Mouse (Mus musculus): ENCODE data around the gene Gfer. TPM values are rescaled to one million over a fixed set of nuclear protein-coding genes. Genes with fewer than 3 reads are reported as not detected.

The Gfer gene
- polyA plus RNA-seq, 1 experiment from 2014 or later = 49.4 TPM

- no peak for DNase-seq (ENCODE audit: low spot score)
- no peaks in the 10 kb centered on the region for H3K9me3 ChIP-seq
- H3K36me3 ChIP-seq = no peaks in the 10 kb centered on the region
- peak overlapping the region; percentile 90 for H3K27ac ChIP-seq
- peaks cover 55% of the 10 kb centered on the region for H3K4me1 ChIP-seq
- 2% methylated on average over 35 of the region's 35 CpGs for WGBS
- H3K27me3 ChIP-seq (ENCODE audit: insufficient read depth, poor library complexity, severe bottlenecking) = peaks cover 84% of the 10 kb centered on the region
- peak overlapping the region; percentile 86 for H3K4me3 ChIP-seq
Observed at GRCm38 (mm10) chr17:24649581-24650069, 46.3 kb downstream of the Gfer start.

GRCm38 (mm10) chr17:24648731-24649377 is 47.1 kb downstream of the Gfer start:
- Histone ChIP-seq H3K27me3 (ENCODE audit: insufficient read depth, poor library complexity, severe bottlenecking) (peaks cover 83% of the 10 kb centered on the region), H3K36me3 (no peaks in the 10 kb centered on the region), H3K27ac (peak overlapping the region; percentile 90; the same call in 1 of the 2 replicates), H3K4me3 (peak overlapping the region; percentile 86), H3K9me3 (no peaks in the 10 kb centered on the region), H3K4me1 (peaks cover 63% of the 10 kb centered on the region)
- no peak for DNase-seq (ENCODE audit: low spot score)
- 73% methylated on average over 10 of the region's 10 CpGs for WGBS

GRCm38 (mm10) chr17:24647493-24647892 is 48.5 kb downstream of the Gfer start:
- H3K27me3 ChIP-seq (ENCODE audit: insufficient read depth, poor library complexity, severe bottlenecking) = peaks cover 89% of the 10 kb centered on the region
- H3K4me1 ChIP-seq = peaks cover 76% of the 10 kb centered on the region
- no peak for DNase-seq (ENCODE audit: low spot score)
- WGBS = 72% methylated on average over 11 of the region's 11 CpGs
- peak overlapping the region; percentile 65; the same call in 1 of the 2 replicates for H3K27ac ChIP-seq
- peak overlapping the region; percentile 17; the same call in 1 of the 2 replicates for H3K4me3 ChIP-seq
- H3K36me3 ChIP-seq = 0 out of 2 replicates have a peak, but pooled peaks cover 3% of the 10 kb centered on the region
- H3K9me3 ChIP-seq = no peaks in the 10 kb centered on the region

GRCm38 (mm10) chr17:24646381-24646780 is 49.6 kb downstream of the Gfer start:
- peaks cover 3% of the 10 kb centered on the region; the same call in 1 of the 2 replicates for H3K36me3 ChIP-seq
- peak overlapping the region; percentile 75; the same call in 1 of the 2 replicates for H3K27ac ChIP-seq
- H3K9me3 ChIP-seq = no peaks in the 10 kb centered on the region
- no peak overlapping the region for H3K4me3 ChIP-seq
- WGBS = 80% methylated on average over 4 of the region's 4 CpGs
- H3K27me3 ChIP-seq (ENCODE audit: insufficient read depth, poor library complexity, severe bottlenecking) = peaks cover 89% of the 10 kb centered on the region
- H3K4me1 ChIP-seq = peaks cover 74% of the 10 kb centered on the region
- DNase-seq (ENCODE audit: low spot score) = no peak

GRCm38 (mm10) chr17:24645916-24646315 is 50.0 kb downstream of the Gfer start:
- WGBS = 55% methylated on average over 3 of the region's 3 CpGs
- Histone ChIP-seq H3K9me3 (no peaks in the 10 kb centered on the region), H3K4me1 (peaks cover 74% of the 10 kb centered on the region), H3K4me3 (no peak overlapping the region; the same call in 1 of the 2 replicates), H3K36me3 (peaks cover 6% of the 10 kb centered on the region; the same call in 1 of the 2 replicates), H3K27me3 (ENCODE audit: insufficient read depth, poor library complexity, severe bottlenecking) (peaks cover 87% of the 10 kb centered on the region), H3K27ac (peak overlapping the region; percentile 75)
- no peak for DNase-seq (ENCODE audit: low spot score)

GRCm38 (mm10) chr17:24644875-24645721 is 50.9 kb downstream of the Gfer start:
- Histone ChIP-seq H3K27me3 (ENCODE audit: insufficient read depth, poor library complexity, severe bottlenecking) (peaks cover 88% of the 10 kb centered on the region), H3K27ac (peak overlapping the region; percentile 75), H3K4me1 (peaks cover 70% of the 10 kb centered on the region), H3K4me3 (no peak overlapping the region; the same call in 1 of the 2 replicates), H3K9me3 (no peaks in the 10 kb centered on the region), H3K36me3 (peaks cover 14% of the 10 kb centered on the region; the same call in 1 of the 2 replicates)
- no peak for DNase-seq (ENCODE audit: low spot score)
- WGBS = 68% methylated on average over 9 of the region's 9 CpGs

GRCm38 (mm10) chr17:24644030-24644715 is 51.8 kb downstream of the Gfer start:
- Histone ChIP-seq H3K27ac (peak overlapping the region; percentile 75), H3K4me3 (no peak overlapping the region), H3K27me3 (ENCODE audit: insufficient read depth, poor library complexity, severe bottlenecking) (peaks cover 89% of the 10 kb centered on the region), H3K9me3 (no peaks in the 10 kb centered on the region), H3K36me3 (peaks cover 23% of the 10 kb centered on the region), H3K4me1 (peaks cover 70% of the 10 kb centered on the region)
- no peak for DNase-seq (ENCODE audit: low spot score)
- 31% methylated on average over 7 of the region's 7 CpGs for WGBS

Other genes starting within 250 kb of the Gfer start
- gene E4f1, start 225.8 kb downstream of the Gfer start, polyA plus RNA-seq (2016; fragmentation: Nextera tagmentation; extraction: Ambion mirVana) = 27.1 and 30.3 TPM in 2 replicates
- 86.3 and 91.2 TPM in 2 replicates for gene Pgp, start 225.8 kb downstream of the Gfer start, polyA plus RNA-seq (2016; fragmentation: Nextera tagmentation; extraction: Ambion mirVana)
- 0.48 and 0.69 TPM in 2 replicates for gene Bricd5, start 222.3 kb downstream of the Gfer start, polyA plus RNA-seq (2016; fragmentation: Nextera tagmentation; extraction: Ambion mirVana)
- 22.3 and 22.7 TPM in 2 replicates for gene Mlst8, start 217.1 kb downstream of the Gfer start, polyA plus RNA-seq (2016; fragmentation: Nextera tagmentation; extraction: Ambion mirVana)
- gene Caskin1, start 207.6 kb downstream of the Gfer start, polyA plus RNA-seq (2016; fragmentation: Nextera tagmentation; extraction: Ambion mirVana) = 0.71 and 1.4 TPM in 2 replicates
- 93.5 and 95.9 TPM in 2 replicates for gene Traf7, start 168.2 kb downstream of the Gfer start, polyA plus RNA-seq (2016; fragmentation: Nextera tagmentation; extraction: Ambion mirVana)
- 1.3 and 2.3 TPM in 2 replicates for gene Rab26, start 161.9 kb downstream of the Gfer start, polyA plus RNA-seq (2016; fragmentation: Nextera tagmentation; extraction: Ambion mirVana)
- gene Pkd1, start 146.3 kb downstream of the Gfer start, polyA plus RNA-seq (2016; fragmentation: Nextera tagmentation; extraction: Ambion mirVana) = 12.3 and 13.9 TPM in 2 replicates
- gene Tsc2, start 63.5 kb downstream of the Gfer start, polyA plus RNA-seq (2016; fragmentation: Nextera tagmentation; extraction: Ambion mirVana) = 56.9 and 66.4 TPM in 2 replicates
- gene Nthl1, start 63.5 kb downstream of the Gfer start, polyA plus RNA-seq (2016; fragmentation: Nextera tagmentation; extraction: Ambion mirVana) = 15.0 and 19.8 TPM in 2 replicates
- gene Slc9a3r2, start 45.8 kb downstream of the Gfer start, polyA plus RNA-seq (2016; fragmentation: Nextera tagmentation; extraction: Ambion mirVana) = 51.5 and 51.9 TPM in 2 replicates
- gene Npw, start 37.7 kb downstream of the Gfer start, polyA plus RNA-seq (2016; fragmentation: Nextera tagmentation; extraction: Ambion mirVana) = 0.28 TPM in 1 of 2 replicates, not detected in the other
- gene Zfp598, start 26.5 kb downstream of the Gfer start, polyA plus RNA-seq (2016; fragmentation: Nextera tagmentation; extraction: Ambion mirVana) = 22.3 and 26.2 TPM in 2 replicates
- 0.54 and 1.5 TPM in 2 replicates for gene Syngr3, start 6.2 kb downstream of the Gfer start, polyA plus RNA-seq (2016; fragmentation: Nextera tagmentation; extraction: Ambion mirVana)
- gene Noxo1, start 78 bp upstream of the Gfer start, polyA plus RNA-seq (2016; fragmentation: Nextera tagmentation; extraction: Ambion mirVana) = 0.78 and 0.79 TPM in 2 replicates
- 79.1 and 100 TPM in 2 replicates for gene Tbl3, start 11.5 kb upstream of the Gfer start, polyA plus RNA-seq (2016; fragmentation: Nextera tagmentation; extraction: Ambion mirVana)
- 0.20 and 0.33 TPM in 2 replicates for gene Rnf151, start 21.9 kb upstream of the Gfer start, polyA plus RNA-seq (2016; fragmentation: Nextera tagmentation; extraction: Ambion mirVana)
- gene Rps2, start 22.0 kb upstream of the Gfer start, polyA plus RNA-seq (2016; fragmentation: Nextera tagmentation; extraction: Ambion mirVana) = 1,171 and 1,258 TPM in 2 replicates
- 342 and 383 TPM in 2 replicates for gene Ndufb10, start 28.3 kb upstream of the Gfer start, polyA plus RNA-seq (2016; fragmentation: Nextera tagmentation; extraction: Ambion mirVana)
- 0.39 and 1.3 TPM in 2 replicates for gene Rpl3l, start 31.7 kb upstream of the Gfer start, polyA plus RNA-seq (2016; fragmentation: Nextera tagmentation; extraction: Ambion mirVana)
- 17.8 and 19.7 TPM in 2 replicates for gene Msrb1, start 40.5 kb upstream of the Gfer start, polyA plus RNA-seq (2016; fragmentation: Nextera tagmentation; extraction: Ambion mirVana)
- 0.51 and 0.80 TPM in 2 replicates for gene Hs3st6, start 56.8 kb upstream of the Gfer start, polyA plus RNA-seq (2016; fragmentation: Nextera tagmentation; extraction: Ambion mirVana)
- not detected in 2 replicates for gene Meiob, start 108.1 kb upstream of the Gfer start, polyA plus RNA-seq (2016; fragmentation: Nextera tagmentation; extraction: Ambion mirVana)
- gene Hagh, start 144.0 kb upstream of the Gfer start, polyA plus RNA-seq (2016; fragmentation: Nextera tagmentation; extraction: Ambion mirVana) = 38.9 and 49.0 TPM in 2 replicates
- gene Fahd1, start 154.2 kb upstream of the Gfer start, polyA plus RNA-seq (2016; fragmentation: Nextera tagmentation; extraction: Ambion mirVana) = 31.4 and 37.8 TPM in 2 replicates
- gene Igfals, start 169.8 kb upstream of the Gfer start, polyA plus RNA-seq (2016; fragmentation: Nextera tagmentation; extraction: Ambion mirVana) = 0.21 and 0.85 TPM in 2 replicates
- 59.1 and 71.0 TPM in 2 replicates for gene Nubp2, start 190.2 kb upstream of the Gfer start, polyA plus RNA-seq (2016; fragmentation: Nextera tagmentation; extraction: Ambion mirVana)
- gene Spsb3, start 190.5 kb upstream of the Gfer start, polyA plus RNA-seq (2016; fragmentation: Nextera tagmentation; extraction: Ambion mirVana) = 31.1 and 36.1 TPM in 2 replicates
- gene Eme2, start 198.9 kb upstream of the Gfer start, polyA plus RNA-seq (2016; fragmentation: Nextera tagmentation; extraction: Ambion mirVana) = 25.6 and 28.0 TPM in 2 replicates
- 109 and 117 TPM in 2 replicates for gene Mrps34, start 199.0 kb upstream of the Gfer start, polyA plus RNA-seq (2016; fragmentation: Nextera tagmentation; extraction: Ambion mirVana)
- gene Nme3, start 200.3 kb upstream of the Gfer start, polyA plus RNA-seq (2016; fragmentation: Nextera tagmentation; extraction: Ambion mirVana) = 30.5 and 41.4 TPM in 2 replicates
- 36.3 and 42.6 TPM in 2 replicates for gene Mapk8ip3, start 240.8 kb upstream of the Gfer start, polyA plus RNA-seq (2016; fragmentation: Nextera tagmentation; extraction: Ambion mirVana)